Mouse (Mus musculus): ENCODE results near the gene Cct5. TPM values are rescaled to one million over a fixed set of nuclear protein-coding genes. Genes with fewer than 3 reads are reported as not detected.

Gene Cct5
- polyA plus RNA-seq, 1 experiment from 2014 or later, result 695 TPM

DNA sequence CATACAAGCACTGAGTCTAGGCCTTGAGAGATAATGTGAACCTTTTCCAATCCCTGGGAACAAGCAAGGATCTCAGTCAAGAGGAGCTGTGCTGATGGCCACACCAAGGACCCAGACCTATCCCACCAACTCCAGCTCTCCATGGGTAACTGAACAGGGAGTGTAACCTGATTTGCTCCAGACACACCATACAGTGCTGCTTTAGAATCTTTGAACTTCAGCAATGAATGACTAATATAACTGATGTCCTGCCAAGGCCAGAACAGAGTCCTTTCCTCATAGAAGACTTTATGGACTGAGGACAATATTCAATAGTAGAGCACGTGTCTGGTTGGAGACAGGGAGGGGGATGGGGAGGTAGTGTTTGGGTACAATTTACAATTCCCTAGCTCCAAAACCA lies 56.5 kb downstream of the Cct5 start:
- H3K4me2 ChIP-seq (ENCODE audit: low read depth, low read length, severe bottlenecking), result no peak overlapping the region
- H3K36me3 ChIP-seq (ENCODE audit: control insufficient read depth, insufficient read depth, low read length), result no peaks in the 10 kb centered on the region

DNA sequence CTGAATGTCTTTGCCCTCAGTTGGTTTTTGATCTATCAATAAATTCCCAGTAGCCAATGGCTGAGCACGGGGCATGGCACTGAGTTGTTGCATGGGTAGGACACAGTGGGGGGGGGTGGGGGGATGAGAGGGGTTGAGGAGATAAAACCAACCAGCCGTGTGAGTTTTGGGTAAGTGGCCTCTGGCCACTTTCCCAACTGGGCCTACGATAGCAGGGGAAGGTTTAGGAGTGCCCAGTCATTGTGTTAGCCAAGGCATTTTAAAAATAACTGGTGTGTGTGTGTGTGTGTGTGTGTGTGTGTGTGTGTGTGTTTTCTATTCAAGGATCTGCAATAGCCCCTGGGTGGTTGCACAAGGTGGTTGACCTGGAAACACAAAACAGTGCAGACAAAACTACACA lies 58.4 kb downstream of the Cct5 start:
- H3K36me3 ChIP-seq (ENCODE audit: control insufficient read depth, insufficient read depth, low read length), result no peaks in the 10 kb centered on the region
- no peak overlapping the region for H3K27ac ChIP-seq (ENCODE audit: low read depth, low read length)
- WGBS, result 10% methylated on average over 3 of the region's 3 CpGs
- H3K4me3 ChIP-seq (ENCODE audit: low read depth, low read length), result no peak overlapping the region
- H3K9ac ChIP-seq (ENCODE audit: low read length), result no peak overlapping the region
- no peak overlapping the region for H3K4me2 ChIP-seq (ENCODE audit: low read depth, low read length, severe bottlenecking)
- ATAC-seq (replicated peaks; ENCODE audit: low FRiP score) (peak; percentile 28; the same call in 1 of the 2 replicates), DNase-seq (ENCODE audit: low spot score) (no peak)
- peaks cover 9% of the 10 kb centered on the region for H3K4me1 ChIP-seq (replicated peaks; ENCODE audit: control insufficient read depth, insufficient read depth, low read length)
- H3K27me3 ChIP-seq (ENCODE audit: control insufficient read depth, insufficient read depth, low read length), result no peaks in the 10 kb centered on the region
- no peaks in the 10 kb centered on the region for H3K9me3 ChIP-seq (ENCODE audit: control insufficient read depth, low read length)

More for the DNA sequence above, 56.5 kb downstream of the Cct5 start:
- DNase-seq (ENCODE audit: low spot score) (no peak), ATAC-seq (replicated peaks; ENCODE audit: low FRiP score) (no peak)
- H3K9me3 ChIP-seq (ENCODE audit: control insufficient read depth, low read length), result no peaks in the 10 kb centered on the region
- peaks cover 9% of the 10 kb centered on the region for H3K4me1 ChIP-seq (replicated peaks; ENCODE audit: control insufficient read depth, insufficient read depth, low read length)
- no peaks in the 10 kb centered on the region for H3K27me3 ChIP-seq (ENCODE audit: control insufficient read depth, insufficient read depth, low read length)
- no peak overlapping the region for H3K9ac ChIP-seq (ENCODE audit: low read length)
- H3K4me3 ChIP-seq (ENCODE audit: low read depth, low read length), result no peak overlapping the region
- WGBS, result 85% methylated on average over 1 of the region's 1 CpGs
- no peak overlapping the region for H3K27ac ChIP-seq (ENCODE audit: low read depth, low read length)

DNA sequence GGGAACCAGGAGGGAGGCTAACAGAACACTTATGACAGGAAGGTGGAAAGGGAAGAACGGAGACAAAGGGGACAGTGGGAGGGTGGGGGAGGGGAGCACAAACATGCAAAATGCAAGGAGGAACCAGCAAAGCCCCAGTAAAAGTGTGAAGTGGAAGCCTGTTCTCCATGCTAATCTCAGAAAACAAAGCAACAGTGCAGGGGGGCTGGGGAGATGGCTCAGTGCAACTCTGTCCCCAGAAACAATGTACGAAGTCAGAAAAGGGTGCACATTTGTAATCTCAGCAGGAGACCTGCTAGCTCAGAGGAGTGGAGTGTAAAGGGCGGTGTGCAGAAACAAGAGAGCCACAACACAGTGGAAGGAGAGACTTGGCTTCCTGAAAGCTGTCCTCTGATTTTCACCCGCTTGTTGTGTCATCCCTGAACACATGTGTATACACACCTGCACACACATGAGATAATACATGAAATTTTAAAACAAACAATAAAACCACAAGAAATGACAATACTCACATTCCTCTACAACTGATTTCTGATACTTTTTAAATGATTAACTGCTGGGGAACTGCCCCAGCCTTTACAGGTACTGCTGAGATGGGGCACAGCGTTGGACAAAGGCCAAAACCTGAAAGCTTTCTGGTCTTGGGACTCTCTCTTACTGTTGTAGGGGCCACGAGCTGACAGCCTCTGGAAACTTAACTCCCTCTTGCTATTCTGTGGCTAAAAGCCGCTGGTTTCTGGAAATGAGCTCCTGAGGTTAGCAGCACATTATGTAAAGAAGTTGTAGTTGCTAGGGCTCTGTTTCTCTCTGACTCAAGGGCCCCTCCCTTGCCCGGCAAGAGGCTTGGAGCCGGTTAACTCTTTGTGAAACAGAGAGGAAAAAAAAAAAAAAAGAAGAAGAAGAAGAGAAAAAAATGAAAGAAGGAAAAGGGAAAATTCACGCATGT lies 59.3 kb downstream of the Cct5 start:
- Histone ChIP-seq H3K27ac (ENCODE audit: low read depth, low read length) (peak overlapping the region; percentile 70; the same call in 1 of the 2 replicates), H3K36me3 (ENCODE audit: control insufficient read depth, insufficient read depth, low read length) (no peaks in the 10 kb centered on the region), H3K4me2 (ENCODE audit: low read depth, low read length, severe bottlenecking) (0 out of 2 replicates have a peak overlapping the region, but pooled peaks have one; percentile 21), H3K27me3 (ENCODE audit: control insufficient read depth, insufficient read depth, low read length) (no peaks in the 10 kb centered on the region), H3K9me3 (ENCODE audit: control insufficient read depth, low read length) (no peaks in the 10 kb centered on the region), H3K4me3 (ENCODE audit: low read depth, low read length) (no peak overlapping the region), H3K9ac (ENCODE audit: low read length) (peak overlapping the region; percentile 29; the same call in 1 of the 2 replicates), H3K4me1 (replicated peaks; ENCODE audit: control insufficient read depth, insufficient read depth, low read length) (peaks cover 9% of the 10 kb centered on the region)
- peak; percentile 57 for DNase-seq (ENCODE audit: low spot score)
- 6% methylated on average over 10 of the region's 10 CpGs for WGBS
- ATAC-seq (replicated peaks; ENCODE audit: low FRiP score), result peak; percentile 43

Other genes with a start within 250 kb of the Cct5 start
- 0.32 and 0.56 TPM in 2 replicates for gene Ankrd33b, start 234.1 kb downstream of the Cct5 start, polyA plus RNA-seq (2014; fragmentation: Nextera tagmentation; extraction: Ambion mirVana)
- gene Ropn1l, start 148.1 kb downstream of the Cct5 start, polyA plus RNA-seq (2014; fragmentation: Nextera tagmentation; extraction: Ambion mirVana), result 3.5 and 3.9 TPM in 2 replicates
- 62.6 and 69.6 TPM in 2 replicates for gene March6, start 70.8 kb downstream of the Cct5 start, polyA plus RNA-seq (2014; fragmentation: Nextera tagmentation; extraction: Ambion mirVana)
- gene Cmbl, start 36.4 kb downstream of the Cct5 start, polyA plus RNA-seq (2014; fragmentation: Nextera tagmentation; extraction: Ambion mirVana), result 0.79 and 1.0 TPM in 2 replicates
- 14.2 and 15.0 TPM in 2 replicates for gene Fam173b, start within 50 bp of the Cct5 start, polyA plus RNA-seq (2014; fragmentation: Nextera tagmentation; extraction: Ambion mirVana)

All from forebrain, embryonic 11.5 days (tissue).